Mouse (Mus musculus): ENCODE data around the gene Rnf157. TPM values are rescaled to one million over a fixed set of nuclear protein-coding genes. Genes with fewer than 3 reads are reported as not detected.

Gene Rnf157
- total and polyA plus RNA-seq, 3 experiments = 8.7 to 39.3 (median 10.9) TPM

GRCm38 (mm10) chr11:116445596-116446307 is 32.9 kb upstream of the Rnf157 start (continued):
- peak; percentile 67 for TF ChIP-seq BHLHE40 (IDR thresholded peaks at IDR 0.05; ENCODE audit: low read depth, low read length)
- TF ChIP-seq MAZ (IDR thresholded peaks at IDR 0.05; ENCODE audit: low read depth, low read length) = peak; percentile 86; the same call in 1 of the 2 replicates
- TF ChIP-seq MEF2A (IDR thresholded peaks at IDR 0.05; ENCODE audit: borderline replicate concordance, low read depth, low read length) = peak; percentile 60
- peak; percentile 85; the same call in 1 of the 2 replicates for TF ChIP-seq MYC (IDR thresholded peaks at IDR 0.05; ENCODE audit: low read depth, low read length)
- TF ChIP-seq RAD21 (IDR thresholded peaks at IDR 0.05; ENCODE audit: low read depth, low read length) = peak; percentile 100
- 0 out of 2 replicates have a peak, but pooled peaks have one; percentile 37 for TF ChIP-seq EP300 (IDR thresholded peaks at IDR 0.05; ENCODE audit: low read length)
- TF ChIP-seq NELFE (IDR thresholded peaks at IDR 0.05; ENCODE audit: low read depth, low read length) = peak; percentile 70; the same call in 1 of the 2 replicates
- TF ChIP-seq POLR2A (IDR thresholded peaks at IDR 0.05; ENCODE audit: low read depth, low read length) = 0 out of 2 replicates have a peak, but pooled peaks have one; percentile 25
- 0 out of 2 replicates have a peak, but pooled peaks have one; percentile 50 for TF ChIP-seq ZNF384 (IDR thresholded peaks at IDR 0.05; ENCODE audit: low read depth, low read length)
- TF ChIP-seq ETS1 (conservative IDR thresholded peaks at IDR 0.05; ENCODE audit: low read depth, low read length) = peak; percentile 41; the same call in 1 of the 2 replicates

GRCm38 (mm10) chr11:116443935-116444334 is 31.1 kb upstream of the Rnf157 start:
- no peaks in the 10 kb centered on the region for H3K79me2 ChIP-seq (replicated peaks; ENCODE audit: control insufficient read depth, extremely low read depth, insufficient read depth, poor library complexity, severe bottlenecking)
- H3K4me2 ChIP-seq (ENCODE audit: insufficient read depth, low read depth, poor library complexity, severe bottlenecking) = no peak overlapping the region
- no peak for DNase-seq (ENCODE audit: extremely low read depth)
- TF ChIP-seq CHD2 (IDR thresholded peaks at IDR 0.05; ENCODE audit: low read length) = no peak
- TF ChIP-seq ZKSCAN1 (IDR thresholded peaks at IDR 0.05; ENCODE audit: borderline replicate concordance, low read depth, low read length) = no peak
- TF ChIP-seq POLR2A (IDR thresholded peaks at IDR 0.05; ENCODE audit: low read depth, low read length) = no peak
- TF ChIP-seq BHLHE40 (IDR thresholded peaks at IDR 0.05; ENCODE audit: low read depth, low read length) = no peak
- TF ChIP-seq UBTF (IDR thresholded peaks at IDR 0.05; ENCODE audit: low read depth, low read length) = no peak
- no peak for TF ChIP-seq MAFK (IDR thresholded peaks at IDR 0.05; ENCODE audit: insufficient replicate concordance, low read length)
- TF ChIP-seq HCFC1 (IDR thresholded peaks at IDR 0.05; ENCODE audit: low read depth, low read length) = no peak
- TF ChIP-seq JUND (conservative IDR thresholded peaks at IDR 0.05; ENCODE audit: low read depth, low read length) = no peak
- no peak for TF ChIP-seq MEF2A (IDR thresholded peaks at IDR 0.05; ENCODE audit: borderline replicate concordance, low read depth, low read length)
- no peak for TF ChIP-seq RAD21 (IDR thresholded peaks at IDR 0.05; ENCODE audit: low read depth, low read length)
- TF ChIP-seq GABPA (IDR thresholded peaks at IDR 0.05; ENCODE audit: insufficient replicate concordance, low read depth, low read length) = no peak
- no peak for TF ChIP-seq CHD1 (IDR thresholded peaks at IDR 0.05; ENCODE audit: low read depth, low read length)
- TF ChIP-seq ZMIZ1 (IDR thresholded peaks at IDR 0.05; ENCODE audit: low read depth, low read length) = no peak
- TF ChIP-seq MYC (IDR thresholded peaks at IDR 0.05; ENCODE audit: low read depth, low read length) = no peak
- H3K4me1 ChIP-seq (ENCODE audit: control insufficient read depth in 1 of 2, insufficient read depth in 2 of 2) = peaks cover 67 to 73% of the 10 kb centered on the region in 2 experiments
- no peak overlapping the region for H3K27ac ChIP-seq (ENCODE audit: insufficient read depth, low read depth)
- H3K9ac ChIP-seq (ENCODE audit: insufficient read depth, low read depth) = no peak overlapping the region
- dilution Hi-C loops (cut with MboI; ENCODE audit: extremely low pct_ligation_motif_present, extremely low pct_unique_long_range_greater_than_20kb, low sequenced_read_pairs) = no loop called here
- in situ Hi-C loops (cut with MboI; ENCODE audit: low pct_ligation_motif_present, low pct_unique_long_range_greater_than_20kb, low sequenced_read_pairs) = loop anchor here (5.0 kb wide), 1 partner anchor 42 kb away; no protein-coding TSS in a partner anchor
- H3K27me3 ChIP-seq (replicated peaks) = no peaks in the 10 kb centered on the region
- H3K36me3 ChIP-seq (replicated peaks in 1 of 2; ENCODE audit: control insufficient read depth in 1 of 2, insufficient read depth in 1 of 2, low read length in 1 of 2) = peaks cover 6 to 25% of the 10 kb centered on the region in 2 experiments
- peaks cover 1% of the 10 kb centered on the region for H3K9me3 ChIP-seq (replicated peaks; ENCODE audit: low read length)
- H3K4me3 ChIP-seq (replicated peaks in 1 of 3; ENCODE audit: low read depth in 2 of 3, low read length in 2 of 3, poor library complexity in 1 of 3) = no peak overlapping the region

Data from CH12.LX (cell line).